Mouse (Mus musculus) embryonic facial prominence, embryonic 12.5 days (tissue): ENCODE measurements around the gene Shcbp1l. TPM values are rescaled to one million over a fixed set of nuclear protein-coding genes. Genes with fewer than 3 reads are reported as not detected.
A peak's percentile ranks its signal among the peaks of the same experiment; 100 is the strongest.

Source experiments
- ATAC-seq: fragments of 200-750 bp; cut with Nextera tagmentation; 2 replicates; pipeline ENCODE4 v1.8.0; 2017; ENCODE audit not compliant: insufficient number of reproducible peaks, insufficient read depth, low FRiP score, low TSS enrichment
- H3K27ac ChIP-seq: fragments of 300-500 bp; sonication (generic); 2 replicates; pipeline ENCODE4 v1.5.1; 2016; ENCODE audit warnings: mild to moderate bottlenecking
- H3K27me3 ChIP-seq: fragments of 300-500 bp; sonication (generic); 2 replicates; pipeline ENCODE4 v1.6.1; 2016; ENCODE audit warnings: mild to moderate bottlenecking, moderate library complexity
- H3K36me3 ChIP-seq: fragments of 300-500 bp; sonication (generic); 2 replicates; pipeline ENCODE4 v1.6.1; 2016; ENCODE audit warnings: mild to moderate bottlenecking
- H3K4me1 ChIP-seq: fragments of 300-500 bp; sonication (generic); 2 replicates; pipeline ENCODE4 v1.6.1; 2016
- H3K4me2 ChIP-seq: fragments of 300-500 bp; sonication (generic); replicated peaks from 2 replicates; pipeline ENCODE4 v1.6.1; 2016; ENCODE audit warnings: mild to moderate bottlenecking, moderate library complexity
- H3K4me3 ChIP-seq: fragments of 300-500 bp; sonication (generic); 2 replicates; pipeline ENCODE4 v1.5.1; 2016; ENCODE audit warnings: mild to moderate bottlenecking
- H3K9ac ChIP-seq: fragments of 300-500 bp; sonication (generic); 2 replicates; pipeline ENCODE4 v1.6.1; 2016; ENCODE audit warnings: mild to moderate bottlenecking, moderate library complexity
- H3K9me3 ChIP-seq: fragments of 300-500 bp; sonication (generic); 2 replicates; pipeline ENCODE4 v1.6.1; 2016; ENCODE audit warnings: mild to moderate bottlenecking, moderate library complexity
- WGBS: fragments of 180-500 bp; shearing (Covaris S2); methylation state at CpG from one replicate; pipeline ENCODE4 v1.1.7; 2016; 5-methylcytosine and 5-hydroxymethylcytosine counted together
- polyA plus RNA-seq: library from polyadenylated mRNA; unstranded; fragments of >200 nt; fragmentation: Nextera tagmentation; extraction: Ambion mirVana; gene quantifications from 2 replicates; pipeline ENCODE4 v1.2.1, GENCODE M21; 2016

The Shcbp1l gene
- polyA plus RNA-seq, 1 experiment from 2014 or later: 0.32 TPM

- Histone ChIP-seq H3K4me3 (no peak overlapping the region), H3K27me3 (no peaks in the 10 kb centered on the region), H3K4me1 (no peaks in the 10 kb centered on the region), H3K27ac (no peak overlapping the region), H3K9ac (no peak overlapping the region), H3K36me3 (no peaks in the 10 kb centered on the region), H3K9me3 (no peaks in the 10 kb centered on the region), H3K4me2 (no peak overlapping the region)
- ATAC-seq: no peak
- WGBS: 81% methylated on average over 2 of the region's 2 CpGs
These were observed 7.4 kb downstream of the Shcbp1l start for GRCm38 (mm10) chr1:153432329-153432728.

GRCm38 (mm10) chr1:153433851-153434589 is 9.1 kb downstream of the Shcbp1l start:
- 86% methylated on average over 5 of the region's 5 CpGs for WGBS
- no peak overlapping the region for H3K9ac ChIP-seq
- no peaks in the 10 kb centered on the region for H3K9me3 ChIP-seq
- H3K27ac ChIP-seq: no peak overlapping the region
- H3K4me2 ChIP-seq: no peak overlapping the region
- H3K4me3 ChIP-seq: no peak overlapping the region
- no peaks in the 10 kb centered on the region for H3K27me3 ChIP-seq
- no peaks in the 10 kb centered on the region for H3K4me1 ChIP-seq
- ATAC-seq: no peak
- no peaks in the 10 kb centered on the region for H3K36me3 ChIP-seq

GRCm38 (mm10) chr1:153437536-153437935 is 12.6 kb downstream of the Shcbp1l start:
- H3K27me3 ChIP-seq: no peaks in the 10 kb centered on the region
- no peak overlapping the region for H3K27ac ChIP-seq
- 88% methylated on average over 11 of the region's 11 CpGs for WGBS
- H3K9me3 ChIP-seq: no peaks in the 10 kb centered on the region
- H3K9ac ChIP-seq: no peak overlapping the region
- no peak for ATAC-seq
- no peaks in the 10 kb centered on the region for H3K36me3 ChIP-seq
- H3K4me1 ChIP-seq: no peaks in the 10 kb centered on the region
- no peak overlapping the region for H3K4me2 ChIP-seq
- H3K4me3 ChIP-seq: no peak overlapping the region

GRCm38 (mm10) chr1:153440752-153441151 is 15.8 kb downstream of the Shcbp1l start:
- Histone ChIP-seq H3K27me3 (no peaks in the 10 kb centered on the region), H3K36me3 (no peaks in the 10 kb centered on the region), H3K4me1 (no peaks in the 10 kb centered on the region), H3K27ac (no peak overlapping the region), H3K4me2 (no peak overlapping the region), H3K9ac (no peak overlapping the region), H3K9me3 (no peaks in the 10 kb centered on the region), H3K4me3 (no peak overlapping the region)
- WGBS: 92% methylated on average over 4 of the region's 4 CpGs
- no peak for ATAC-seq

GRCm38 (mm10) chr1:153441656-153442055 is 16.7 kb downstream of the Shcbp1l start:
- no peak for ATAC-seq
- Histone ChIP-seq H3K4me2 (no peak overlapping the region), H3K36me3 (no peaks in the 10 kb centered on the region), H3K4me3 (no peak overlapping the region), H3K9me3 (no peaks in the 10 kb centered on the region), H3K9ac (no peak overlapping the region), H3K27me3 (no peaks in the 10 kb centered on the region), H3K4me1 (no peaks in the 10 kb centered on the region), H3K27ac (no peak overlapping the region)
- 86% methylated on average over 3 of the region's 3 CpGs for WGBS

- no peaks in the 10 kb centered on the region for H3K4me1 ChIP-seq
- no peaks in the 10 kb centered on the region for H3K36me3 ChIP-seq
- 85% methylated on average over 1 of the region's 1 CpGs for WGBS
- H3K4me2 ChIP-seq: no peak overlapping the region
- H3K4me3 ChIP-seq: no peak overlapping the region
- no peak for ATAC-seq
- no peaks in the 10 kb centered on the region for H3K27me3 ChIP-seq
- H3K9ac ChIP-seq: no peak overlapping the region
- H3K27ac ChIP-seq: no peak overlapping the region
- H3K9me3 ChIP-seq: no peaks in the 10 kb centered on the region
These were observed 18.1 kb downstream of the Shcbp1l start for GRCm38 (mm10) chr1:153443019-153443418.

GRCm38 (mm10) chr1:153443632-153444031 is 18.7 kb downstream of the Shcbp1l start:
- H3K27me3 ChIP-seq: no peaks in the 10 kb centered on the region
- H3K36me3 ChIP-seq: no peaks in the 10 kb centered on the region
- no peak overlapping the region for H3K4me3 ChIP-seq
- H3K4me2 ChIP-seq: no peak overlapping the region
- no peak overlapping the region for H3K9ac ChIP-seq
- ATAC-seq: no peak
- H3K4me1 ChIP-seq: no peaks in the 10 kb centered on the region
- no peaks in the 10 kb centered on the region for H3K9me3 ChIP-seq
- 68% methylated on average over 4 of the region's 4 CpGs for WGBS
- no peak overlapping the region for H3K27ac ChIP-seq

- H3K4me3 ChIP-seq: no peak overlapping the region
- no peaks in the 10 kb centered on the region for H3K4me1 ChIP-seq
- no peak for ATAC-seq
- no peaks in the 10 kb centered on the region for H3K9me3 ChIP-seq
- H3K27ac ChIP-seq: no peak overlapping the region
- H3K9ac ChIP-seq: no peak overlapping the region
- H3K36me3 ChIP-seq: peaks cover 6% of the 10 kb centered on the region; the same call in 1 of the 2 replicates
- no peaks in the 10 kb centered on the region for H3K27me3 ChIP-seq
- no peak overlapping the region for H3K4me2 ChIP-seq
- 96% methylated on average over 20 of the region's 20 CpGs for WGBS
These were observed 21.3 kb downstream of the Shcbp1l start for GRCm38 (mm10) chr1:153446120-153446831.

- no peaks in the 10 kb centered on the region for H3K9me3 ChIP-seq
- H3K36me3 ChIP-seq: peaks cover 33% of the 10 kb centered on the region
- no peak overlapping the region for H3K4me2 ChIP-seq
- 72% methylated on average over 10 of the region's 10 CpGs for WGBS
- no peak overlapping the region for H3K27ac ChIP-seq
- H3K4me1 ChIP-seq: no peaks in the 10 kb centered on the region
- H3K27me3 ChIP-seq: no peaks in the 10 kb centered on the region
- ATAC-seq: no peak
- no peak overlapping the region for H3K9ac ChIP-seq
- no peak overlapping the region for H3K4me3 ChIP-seq
These were observed 26.5 kb downstream of the Shcbp1l start for GRCm38 (mm10) chr1:153451237-153452154.

- ATAC-seq: no peak
- WGBS: 82% methylated on average over 3 of the region's 3 CpGs
- H3K27me3 ChIP-seq: no peaks in the 10 kb centered on the region
- H3K36me3 ChIP-seq: peaks cover 44% of the 10 kb centered on the region
- H3K4me1 ChIP-seq: no peaks in the 10 kb centered on the region
- no peak overlapping the region for H3K9ac ChIP-seq
- H3K4me3 ChIP-seq: no peak overlapping the region
- H3K27ac ChIP-seq: no peak overlapping the region
- H3K4me2 ChIP-seq: no peak overlapping the region
- H3K9me3 ChIP-seq: no peaks in the 10 kb centered on the region
These were observed 28.2 kb downstream of the Shcbp1l start for GRCm38 (mm10) chr1:153453146-153453642.

- Histone ChIP-seq H3K27me3 (no peaks in the 10 kb centered on the region), H3K4me2 (no peak overlapping the region), H3K4me3 (no peak overlapping the region), H3K9me3 (no peaks in the 10 kb centered on the region), H3K27ac (no peak overlapping the region), H3K36me3 (peaks cover 64% of the 10 kb centered on the region), H3K4me1 (no peaks in the 10 kb centered on the region), H3K9ac (no peak overlapping the region)
- WGBS: 89% methylated on average over 5 of the region's 5 CpGs
- 0 out of 2 replicates have a peak, but pooled peaks have one; percentile 24 for ATAC-seq
These were observed 31.2 kb downstream of the Shcbp1l start for GRCm38 (mm10) chr1:153456137-153456536.
